Mouse (Mus musculus): Measurements from ENCODE around the gene Zfp180.

- TF ChIP-seq POLR2A (IDR thresholded peaks at IDR 0.05; ENCODE audit: insufficient read depth, low read length) (no peak), CTCF (IDR thresholded peaks at IDR 0.05; ENCODE audit: low read depth, low read length) (no peak)
Measured at GRCm38 (mm10) chr7:24111772-24112155, 30.0 kb downstream of the Zfp180 start.
